Mouse (Mus musculus) MEL-GATA-1-ER (cell line): ENCODE data around the gene Hoxa5.

Source experiments
- DNase-seq: peaks from one replicate; pipeline ENCODE4 v3.0.0-alpha.2; 2012; ENCODE audit warnings: low read depth; ENCODE audit errors: extremely low read depth

The Hoxa5 gene

GRCm38 (mm10) chr6:52240389-52241000 lies 36.1 kb upstream of the Hoxa5 start, which contains the start of gene Hoxa10:
Gene Hoxa10 (minus strand): TSS chr6:52240854.
- no peak for DNase-seq

- no peak for DNase-seq
These were observed 35.4 kb upstream of the Hoxa5 start for GRCm38 (mm10) chr6:52239625-52240388.

GRCm38 (mm10) chr6:52238976-52239375 lies 34.6 kb upstream of the Hoxa5 start:
- DNase-seq = no peak

- no peak for DNase-seq
These were observed 33.8 kb upstream of the Hoxa5 start for GRCm38 (mm10) chr6:52238155-52238545.

- DNase-seq = no peak
These were observed 33.2 kb upstream of the Hoxa5 start for GRCm38 (mm10) chr6:52237346-52238154.

- no peak for DNase-seq
These were observed 32.4 kb upstream of the Hoxa5 start for GRCm38 (mm10) chr6:52236806-52237205.

- DNase-seq = no peak
These were observed 31.5 kb upstream of the Hoxa5 start for GRCm38 (mm10) chr6:52235866-52236265.

- DNase-seq = no peak
These were observed 30.9 kb upstream of the Hoxa5 start for GRCm38 (mm10) chr6:52235267-52235666.

- DNase-seq = no peak
These were observed 30.2 kb upstream of the Hoxa5 start for GRCm38 (mm10) chr6:52234428-52235140.

- DNase-seq = no peak
These were observed 29.4 kb upstream of the Hoxa5 start for GRCm38 (mm10) chr6:52233546-52234427.

GRCm38 (mm10) chr6:52232984-52233545 lies 28.7 kb upstream of the Hoxa5 start:
- no peak for DNase-seq

GRCm38 (mm10) chr6:52232568-52232965 lies 28.2 kb upstream of the Hoxa5 start:
- DNase-seq = no peak

- no peak for DNase-seq
These were observed 27.6 kb upstream of the Hoxa5 start for GRCm38 (mm10) chr6:52231885-52232567.

GRCm38 (mm10) chr6:52230516-52231165 lies 26.3 kb upstream of the Hoxa5 start, which contains the start of gene Hoxa9:
Gene Hoxa9 (minus strand): TSS chr6:52231089.
- DNase-seq = no peak

GRCm38 (mm10) chr6:52229558-52230416 lies 25.4 kb upstream of the Hoxa5 start:
- no peak for DNase-seq

- DNase-seq = no peak
These were observed 24.4 kb upstream of the Hoxa5 start for GRCm38 (mm10) chr6:52228475-52229465.
